Mouse (Mus musculus): ENCODE measurements around the gene P2rx1.

The P2rx1 gene

DNA sequence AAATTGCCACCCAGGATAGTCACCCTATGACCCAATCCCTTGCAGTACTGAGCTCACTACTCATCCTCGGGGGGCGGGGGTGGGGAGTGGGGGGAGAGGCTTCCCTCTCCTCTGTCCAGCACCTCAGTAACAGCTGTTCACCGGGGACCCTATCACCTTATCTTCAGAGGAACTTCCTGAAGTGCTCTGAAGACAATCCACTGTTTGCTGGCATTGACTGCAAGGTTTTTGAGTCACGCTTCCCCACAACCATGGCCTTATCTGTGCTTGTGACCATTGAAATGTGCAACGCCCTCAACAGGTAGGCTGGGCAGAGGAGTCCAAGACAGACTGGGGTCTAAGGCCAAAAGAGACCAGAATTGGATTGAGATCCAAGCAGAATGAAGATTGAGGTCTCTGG lies 11.1 kb upstream of the P2rx1 start:
- no peak for DNase-seq (ENCODE audit: low read depth, low spot score)

DNA sequence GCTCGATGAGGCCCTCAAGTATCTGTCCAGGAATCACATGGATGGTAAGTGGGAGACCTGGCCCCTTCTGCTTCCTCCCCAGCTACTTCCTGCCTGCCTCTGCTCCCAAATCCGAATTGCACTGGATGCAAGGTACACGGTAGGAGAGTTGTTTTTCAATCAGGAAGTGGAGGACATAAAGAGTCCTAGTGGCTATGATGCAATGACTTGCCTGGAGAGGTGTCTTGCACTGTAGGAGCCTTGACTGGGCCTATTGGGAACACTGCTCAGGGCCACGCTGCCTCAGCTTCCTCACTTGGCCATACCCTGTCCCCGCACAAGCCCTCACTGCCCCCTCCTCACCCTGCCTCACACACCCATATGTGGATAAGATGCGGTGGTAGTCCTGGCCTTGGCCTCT lies 9.9 kb upstream of the P2rx1 start:
- DNase-seq (ENCODE audit: low read depth, low spot score): no peak

- no peak for DNase-seq (ENCODE audit: low read depth, low spot score)
Measured at GRCm38 (mm10) chr11:72990688-72991087, 8.2 kb upstream of the P2rx1 start.

GRCm38 (mm10) chr11:72991961-72992360 lies 6.9 kb upstream of the P2rx1 start:
- DNase-seq (ENCODE audit: low read depth, low spot score): no peak

DNA sequence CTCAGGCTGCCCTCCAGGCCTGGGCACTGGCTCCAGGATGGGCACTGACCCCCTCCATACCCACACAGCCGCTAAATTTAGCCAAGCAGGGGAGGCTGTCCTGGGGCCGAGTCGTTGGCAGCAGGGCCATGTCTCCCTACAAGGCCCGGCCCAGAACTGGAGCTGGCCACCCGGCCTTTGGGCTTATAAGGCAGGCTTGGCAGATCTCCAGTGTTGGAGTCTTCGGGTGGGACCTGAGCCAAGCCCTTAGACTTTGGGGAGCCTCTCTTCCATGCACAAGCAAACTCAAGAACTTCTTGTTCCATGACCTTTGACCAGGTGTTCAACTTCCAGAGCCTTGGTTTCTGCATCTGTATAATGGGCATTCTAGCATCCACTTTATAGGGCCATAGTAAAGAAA lies 2.6 kb upstream of the P2rx1 start:
- DNase-seq (ENCODE audit: low read depth, low spot score): no peak

DNA sequence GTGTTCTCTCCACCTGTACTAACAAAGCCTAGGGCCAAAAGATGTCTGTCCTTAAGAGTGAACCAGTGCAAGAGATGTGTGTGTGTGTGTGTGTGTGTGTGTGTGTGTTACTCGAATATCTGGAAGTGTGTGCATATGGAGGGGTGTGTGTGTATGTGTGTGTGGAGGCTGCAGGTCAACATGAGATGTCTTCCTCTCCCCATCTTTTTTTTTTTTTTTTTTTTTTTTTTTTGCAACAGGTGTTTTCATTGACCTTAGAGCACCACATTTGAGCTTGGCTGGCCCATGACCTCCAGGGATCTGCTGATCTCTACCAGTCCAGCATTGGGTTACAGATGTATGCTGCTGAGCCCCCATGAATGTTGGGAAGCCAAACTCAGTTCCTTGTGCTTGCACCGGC lies 2.1 kb upstream of the P2rx1 start:
- no peak for DNase-seq (ENCODE audit: low read depth, low spot score)

- DNase-seq (ENCODE audit: low read depth, low spot score): no peak
Measured at GRCm38 (mm10) chr11:72997529-72998326, 1.2 kb upstream of the P2rx1 start.

- peak; percentile 46 for DNase-seq (ENCODE audit: low read depth, low spot score)
Measured at GRCm38 (mm10) chr11:73001029-73001428, 2.1 kb downstream of the P2rx1 start.

GRCm38 (mm10) chr11:73006377-73006776 lies 7.5 kb downstream of the P2rx1 start:
- DNase-seq (ENCODE audit: low read depth, low spot score): peak; percentile 67

GRCm38 (mm10) chr11:73007113-73007512 lies 8.2 kb downstream of the P2rx1 start:
- DNase-seq (ENCODE audit: low read depth, low spot score): no peak

- no peak for DNase-seq (ENCODE audit: low read depth, low spot score)
Measured at GRCm38 (mm10) chr11:73007698-73008481, 9.0 kb downstream of the P2rx1 start.

- DNase-seq (ENCODE audit: low read depth, low spot score): no peak
Measured at GRCm38 (mm10) chr11:73008826-73009225, 9.9 kb downstream of the P2rx1 start.

- no peak for DNase-seq (ENCODE audit: low read depth, low spot score)
Measured at GRCm38 (mm10) chr11:73009531-73010274, 10.8 kb downstream of the P2rx1 start.

GRCm38 (mm10) chr11:73013981-73014380 lies 15.1 kb downstream of the P2rx1 start:
- DNase-seq (ENCODE audit: low read depth, low spot score): no peak

DNA sequence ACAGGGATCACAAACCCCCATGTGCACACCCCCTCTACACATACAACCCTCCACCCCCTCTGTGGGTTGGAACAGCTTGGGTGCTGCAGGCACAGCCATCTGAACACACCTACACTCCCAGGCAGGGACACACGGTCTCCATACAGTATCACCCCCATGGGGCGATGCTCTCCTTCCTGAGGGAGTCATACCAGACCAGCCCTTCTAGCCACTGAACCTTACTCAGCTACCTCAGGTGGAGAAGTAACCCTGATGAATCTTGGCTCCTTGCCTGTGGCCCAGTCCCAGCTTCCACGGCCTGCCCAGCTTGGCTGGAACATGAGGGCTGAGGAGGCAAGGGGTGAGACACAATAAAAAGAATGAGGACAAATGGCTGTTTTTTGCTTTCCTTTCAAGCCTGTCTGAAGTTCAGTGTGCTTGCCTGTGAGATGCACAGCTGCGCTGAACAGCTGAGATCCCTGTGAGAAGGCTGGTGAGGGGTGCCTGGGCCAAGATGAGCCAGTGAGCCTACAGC lies 16.0 kb downstream of the P2rx1 start:
- DNase-seq (ENCODE audit: low read depth, low spot score): no peak

DNA sequence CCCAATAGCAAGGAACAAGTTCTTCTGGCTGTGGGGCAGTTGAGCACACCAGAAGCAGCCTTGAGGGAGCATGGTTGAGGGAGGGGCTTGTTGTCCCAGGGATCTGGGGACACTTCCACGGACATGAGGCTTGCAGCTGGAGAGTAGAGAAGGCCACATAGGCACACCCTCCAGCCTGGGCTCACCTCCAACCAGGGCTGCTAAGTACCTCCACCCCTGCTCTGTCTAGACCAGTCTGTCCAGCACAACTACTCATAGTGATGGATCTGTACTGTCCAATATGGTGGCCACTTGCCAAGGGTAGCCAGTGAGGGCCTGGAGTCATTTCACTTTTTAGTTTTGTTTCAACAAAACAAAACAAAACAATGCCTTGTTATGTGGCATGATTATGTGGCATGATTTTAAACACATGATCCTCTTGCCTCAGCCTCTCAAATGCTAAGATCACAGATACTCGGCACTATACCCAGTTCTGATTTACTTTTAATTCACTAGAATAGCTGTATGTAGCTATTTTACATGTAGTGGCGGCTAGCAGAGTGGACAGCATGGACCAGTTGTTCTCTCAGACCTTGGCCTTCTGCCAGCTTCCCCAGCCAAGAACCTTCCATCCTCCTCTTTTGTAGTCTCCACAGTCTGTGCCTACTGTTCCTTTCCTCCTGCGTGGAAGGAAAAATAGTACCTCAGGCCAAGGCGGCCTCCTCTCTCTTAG lies 16.6 kb downstream of the P2rx1 start:
- no peak for DNase-seq (ENCODE audit: low read depth, low spot score)

GRCm38 (mm10) chr11:73016103-73016420 lies 17.2 kb downstream of the P2rx1 start:
- no peak for DNase-seq (ENCODE audit: low read depth, low spot score)

DNA sequence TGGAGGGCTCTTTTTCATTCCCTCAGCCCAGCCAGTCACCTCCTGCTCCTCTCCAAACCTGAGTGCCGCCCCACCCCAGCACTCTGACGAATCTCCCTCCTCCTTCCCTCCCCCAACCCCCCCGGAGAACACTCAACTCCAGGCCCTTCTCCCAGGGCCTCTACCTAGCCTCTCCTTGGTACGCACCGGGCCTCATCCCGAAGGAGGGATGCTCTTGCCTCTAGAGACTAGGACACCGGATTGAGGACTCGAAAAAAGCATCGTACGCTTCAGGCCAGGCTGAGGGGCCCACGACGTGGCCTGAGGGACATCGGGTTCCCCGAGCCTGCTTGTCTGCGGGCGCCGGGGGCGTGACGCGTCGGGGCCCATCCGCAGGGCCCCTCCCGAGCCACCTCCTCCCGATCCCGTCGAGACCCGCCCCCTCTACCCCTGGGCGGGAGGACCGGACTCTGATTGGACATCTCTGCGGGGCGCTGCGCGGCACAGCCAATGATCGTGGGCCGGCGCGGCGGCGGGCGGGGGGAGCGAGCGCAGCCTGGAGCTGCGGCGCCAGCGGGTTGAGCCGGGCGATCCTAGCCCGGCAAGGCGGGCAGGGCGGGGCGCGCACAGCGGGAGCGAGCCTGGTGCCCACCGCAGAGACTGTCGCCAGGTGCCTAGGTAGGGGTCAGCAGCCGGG lies 19.7 kb downstream of the P2rx1 start, which contains the start of gene Camkk1:
Camkk1 (plus strand) TSS at position 538 of the 676 bp plus-strand sequence.
- DNase-seq (ENCODE audit: low read depth, low spot score): peak; percentile 86

DNA sequence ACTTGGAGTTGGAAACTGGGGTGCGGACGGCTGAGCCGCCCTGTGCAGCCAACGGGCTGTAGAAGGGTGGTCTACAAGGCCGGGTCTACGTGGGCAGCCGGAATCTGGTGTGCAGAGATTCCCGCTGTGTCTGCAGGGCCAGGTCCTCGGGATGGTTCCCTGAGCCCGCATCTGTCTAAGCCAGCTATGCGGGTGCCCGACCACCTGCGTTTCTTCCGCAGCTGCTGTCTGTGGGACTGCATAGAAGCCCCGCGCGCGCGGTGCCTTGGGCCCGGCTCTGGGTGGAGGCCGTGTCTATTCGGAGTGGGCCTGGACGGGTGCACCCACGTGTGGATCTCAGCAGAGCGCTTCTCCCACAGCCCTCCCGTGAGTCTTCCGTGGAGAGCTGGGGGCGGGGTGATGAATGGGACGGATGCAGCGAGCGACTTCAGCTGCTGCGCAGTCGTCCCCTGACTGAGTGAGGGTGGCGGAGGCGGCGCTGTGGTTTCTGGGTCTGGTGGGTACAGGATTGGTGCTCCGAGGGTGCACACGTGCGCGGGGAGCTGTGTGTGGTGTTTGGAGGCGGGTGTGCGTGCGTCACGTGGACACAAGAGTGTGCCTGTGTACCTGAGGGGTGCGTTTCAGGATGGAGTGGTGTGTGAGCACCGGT lies 20.4 kb downstream of the P2rx1 start:
- peak; percentile 47 for DNase-seq (ENCODE audit: low read depth, low spot score)
